Mouse (Mus musculus) embryonic stem cell, embryonic (primary cell): Measurements from ENCODE around the gene Gpa33.

Experiments used
- CTCF ChIA-PET, 4 experiments: fragments of 300-600 bp in 2 of 4; fragments of 350-600 bp in 2 of 4; sonication (Branson Sonifier 250); formaldehyde crosslinking; loops; one replicate each; lab custom pipeline; 2022; ENCODE audit warnings: inconsistent platforms in 2 of 4; lab: Charles Lee
- POLR2A ChIA-PET, 4 experiments: fragments of 300-600 bp in 2 of 4; fragments of 350-600 bp in 2 of 4; sonication (Branson Sonifier 250); formaldehyde crosslinking; loops; one replicate each; lab custom pipeline; 2022; ENCODE audit warnings: antibody characterized with exemption in 4 of 4, inconsistent platforms in 1 of 4; lab: Charles Lee

Gene Gpa33

GRCm38 (mm10) chr1:166169713-166170112, 39.7 kb downstream of the Gpa33 start:
- ChIA-PET CTCF (no interaction called here), POLR2A (interaction anchor here in 1 of 4 experiments (0.6 kb wide), 1 partner anchor 1082 kb away, joined by 4 read pairs; no protein-coding TSS in a partner anchor)

GRCm38 (mm10) chr1:166170852-166171251, 40.8 kb downstream of the Gpa33 start:
- CTCF ChIA-PET = no interaction called here

GRCm38 (mm10) chr1:166172992-166173391, 43.0 kb downstream of the Gpa33 start:
- ChIA-PET CTCF (no interaction called here), POLR2A (no interaction called here)

More at GRCm38 (mm10) chr1:166170852-166171251, 40.8 kb downstream of the Gpa33 start:
- POLR2A ChIA-PET = no interaction called here

- CTCF ChIA-PET = no interaction called here
- POLR2A ChIA-PET = no interaction called here
These were observed 43.6 kb downstream of the Gpa33 start for GRCm38 (mm10) chr1:166173621-166174020.

DNA sequence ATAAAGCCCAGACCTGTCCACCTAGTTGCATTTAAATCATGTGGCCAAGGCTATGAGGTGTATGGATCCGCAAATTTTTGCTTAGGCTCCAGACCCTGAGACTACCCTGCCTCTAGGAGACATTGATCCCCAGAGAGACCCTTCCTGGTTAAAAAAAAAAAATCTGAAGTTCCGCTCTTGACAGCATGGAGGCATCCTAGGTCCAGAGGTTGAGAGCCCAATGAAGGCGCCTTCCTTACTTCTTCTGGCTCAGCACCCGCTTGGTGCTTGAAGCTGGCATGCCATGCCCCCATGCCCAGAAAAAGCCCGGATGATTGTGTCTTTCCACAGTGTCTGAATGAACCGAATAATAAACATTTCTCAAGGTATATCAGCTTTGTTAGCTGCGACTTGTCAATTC, 51.5 kb downstream of the Gpa33 start:
- CTCF ChIA-PET = interaction anchor here in 2 of 4 experiments (0.7 to 2.3 kb wide), 3 partner anchors 21 to 138 kb away, joined by 3 to 7 read pairs (median 5); no protein-coding TSS in a partner anchor
- POLR2A ChIA-PET = no interaction called here

DNA sequence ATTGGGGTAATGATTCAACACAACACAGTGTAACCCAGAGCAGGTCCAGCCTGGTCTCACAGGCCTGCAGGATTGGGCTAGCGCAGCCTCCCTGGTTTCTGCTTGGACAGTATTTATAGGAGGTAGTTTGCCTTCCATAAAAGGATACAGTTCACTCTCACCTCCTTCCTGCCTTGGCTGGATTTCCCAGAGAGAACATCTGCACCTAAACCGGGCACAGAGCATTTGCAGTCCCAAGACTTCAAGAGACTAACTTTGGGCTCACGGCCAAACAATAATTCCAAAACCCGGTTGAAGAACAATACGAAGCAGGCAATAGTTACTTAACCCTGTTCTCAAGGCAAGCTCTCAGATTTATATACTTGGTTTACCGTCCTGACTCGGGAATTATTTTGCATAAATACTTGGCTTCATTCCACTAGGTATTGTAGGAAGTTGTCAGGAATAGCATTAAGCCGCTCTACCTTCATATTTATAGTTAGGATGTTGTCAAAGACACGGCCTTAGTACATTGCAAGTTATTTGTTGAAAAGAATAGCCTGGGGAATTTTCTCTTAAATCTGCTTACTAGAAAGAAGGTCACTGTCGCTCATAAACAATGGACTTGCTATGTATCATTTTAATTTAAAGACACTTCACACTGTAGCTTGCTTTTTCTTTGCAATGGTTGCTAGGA, 53.1 kb downstream of the Gpa33 start:
- ChIA-PET CTCF (interaction anchor here in 1 of 4 experiments (2.3 kb wide), 1 partner anchor 136 kb away, joined by 7 read pairs; no protein-coding TSS in a partner anchor), POLR2A (no interaction called here)

DNA sequence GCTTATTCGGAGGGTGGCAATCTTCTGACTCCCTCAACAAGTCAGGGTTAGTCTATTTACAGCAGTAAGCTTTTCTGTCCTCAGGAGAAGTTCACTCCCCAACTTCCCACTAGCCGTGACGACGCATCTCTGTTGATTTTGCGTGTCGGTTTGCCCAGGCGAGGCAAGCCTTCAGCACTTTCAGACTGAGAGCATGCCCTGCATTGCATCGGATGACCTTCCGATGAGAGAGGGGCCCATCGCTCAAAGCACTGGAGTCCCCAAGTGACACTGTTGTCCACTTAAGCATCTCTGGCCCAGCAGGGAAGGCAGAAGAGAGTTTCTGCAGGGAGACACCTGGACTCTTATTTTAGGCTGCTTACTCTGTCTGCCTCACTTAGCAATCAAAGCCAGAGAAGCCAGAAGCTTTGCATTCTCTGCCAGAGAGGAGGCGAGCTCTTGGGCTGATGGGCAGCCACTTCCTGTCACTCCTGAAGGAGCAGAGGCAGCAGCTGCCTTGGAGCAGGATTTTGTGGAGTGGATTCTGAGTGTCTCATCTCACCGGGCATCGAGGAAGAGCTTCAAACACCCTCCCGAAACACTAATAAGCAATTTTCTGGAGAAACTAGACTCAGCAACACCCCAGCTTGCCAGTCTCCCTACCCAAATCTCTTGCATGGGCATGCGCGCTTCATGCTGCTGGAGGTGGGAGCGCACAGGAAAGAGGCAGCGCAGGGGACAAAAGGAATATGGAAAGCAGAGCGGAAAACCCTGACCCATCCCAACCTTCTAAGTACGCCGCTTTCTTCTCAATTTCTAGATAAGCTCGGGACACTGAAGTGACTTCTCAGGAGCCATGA, 54.6 kb downstream of the Gpa33 start:
- ChIA-PET CTCF (no interaction called here), POLR2A (interaction anchor here in 1 of 4 experiments (0.8 kb wide), 1 partner anchor 60 kb away, joined by 3 read pairs; no protein-coding TSS in a partner anchor)

GRCm38 (mm10) chr1:166185357-166185756, 55.3 kb downstream of the Gpa33 start:
- POLR2A ChIA-PET = interaction anchor here in 1 of 4 experiments (0.8 kb wide), 1 partner anchor 60 kb away, joined by 3 read pairs; no protein-coding TSS in a partner anchor
- CTCF ChIA-PET = no interaction called here

- ChIA-PET POLR2A (no interaction called here), CTCF (no interaction called here)
These were observed 59.8 kb downstream of the Gpa33 start for GRCm38 (mm10) chr1:166189821-166190220.

DNA sequence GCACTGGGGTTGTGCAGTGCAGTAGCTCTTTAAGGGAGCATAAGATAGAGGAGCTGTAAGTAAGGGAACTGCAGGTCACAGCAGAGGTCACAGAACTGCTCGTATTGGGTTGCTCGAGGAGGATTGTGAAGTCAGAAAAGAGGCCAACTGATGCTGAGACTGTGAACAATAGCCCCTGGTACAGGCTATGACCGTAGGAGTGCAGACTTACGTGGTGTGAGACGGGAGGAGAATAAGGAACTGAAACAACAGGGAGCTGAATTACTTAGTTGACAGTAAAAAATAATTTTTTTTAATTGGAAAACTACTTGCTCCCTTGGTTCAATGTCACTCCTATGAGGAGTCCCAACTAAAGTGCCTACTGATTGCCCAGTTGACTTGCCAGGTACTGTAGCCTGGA, 74.1 kb downstream of the Gpa33 start:
- ChIA-PET POLR2A (no interaction called here), CTCF (no interaction called here)

DNA sequence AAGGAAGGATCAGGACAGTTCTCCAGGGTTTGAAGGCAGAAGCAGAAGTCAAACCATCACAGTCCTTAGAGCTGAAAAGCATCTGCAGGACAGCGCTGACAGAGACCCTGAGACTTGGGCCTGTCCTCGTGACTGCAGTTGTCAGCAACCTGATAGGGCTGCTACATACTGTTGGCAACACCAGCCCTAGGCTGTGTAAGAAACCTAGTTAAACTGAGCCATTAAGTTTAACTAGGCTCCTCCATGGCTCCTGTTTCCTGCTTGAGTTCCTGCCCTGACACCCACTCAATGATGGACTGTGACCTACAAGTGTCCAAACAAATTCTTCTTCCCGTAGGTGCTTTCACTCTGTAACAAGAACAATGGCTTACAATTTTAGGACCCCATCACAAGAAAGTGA, 75.1 kb downstream of the Gpa33 start:
- POLR2A ChIA-PET = no interaction called here

DNA sequence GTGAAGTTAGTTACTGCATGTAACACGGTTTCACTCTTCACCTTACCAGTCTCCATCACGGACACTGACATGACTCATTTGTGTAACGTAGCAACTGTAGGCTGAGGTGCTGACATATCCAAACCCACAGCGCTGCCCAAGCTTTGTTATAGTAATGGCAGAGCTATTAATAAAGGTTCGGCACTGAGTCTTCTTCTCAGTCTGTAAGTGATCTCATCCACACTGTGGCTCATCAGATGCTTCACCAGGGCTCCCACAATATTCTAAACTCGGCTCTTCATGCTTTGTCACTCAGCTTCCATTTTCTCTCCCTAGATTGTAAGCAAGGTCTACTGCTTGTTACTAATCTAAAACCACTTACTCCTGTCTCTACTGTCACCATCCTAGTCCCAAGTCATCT, 79.3 kb downstream of the Gpa33 start:
- POLR2A ChIA-PET = interaction anchor here in 2 of 4 experiments (0.5 to 0.6 kb wide), 2 partner anchors 24 to 142 kb away, joined by 3 read pairs; no protein-coding TSS in a partner anchor
- CTCF ChIA-PET = no interaction called here

More for the DNA sequence above, 75.1 kb downstream of the Gpa33 start:
- CTCF ChIA-PET = no interaction called here

- POLR2A ChIA-PET = interaction anchor here in 1 of 4 experiments (0.6 kb wide), 1 partner anchor 115 kb away, joined by 3 read pairs; no protein-coding TSS in a partner anchor
These were observed 84.1 kb downstream of the Gpa33 start for GRCm38 (mm10) chr1:166214181-166214580.

More at GRCm38 (mm10) chr1:166214181-166214580, 84.1 kb downstream of the Gpa33 start:
- CTCF ChIA-PET = interaction anchor here in 2 of 4 experiments (0.5 to 1.6 kb wide), 2 partner anchors 94 to 105 kb away, joined by 8 to 15 read pairs; no protein-coding TSS in a partner anchor
